Mouse (Mus musculus) kidney, adult 2 months (tissue): ENCODE data around the gene Scml4.

Experiments used
- CTCF ChIP-seq: fragments of 200-500 bp; conservative IDR thresholded peaks from 2 replicates; pipeline ENCODE4 v1.5.1; 2011; ENCODE audit warnings: low read depth, mild to moderate bottlenecking, control low read depth, low read length, moderate library complexity, mixed read lengths; ENCODE audit not compliant: insufficient read depth, insufficient read length
- POLR2A ChIP-seq: fragments of 200-500 bp; IDR thresholded peaks from one replicate; pipeline ENCODE4 v1.6.1; 2011; ENCODE audit warnings: low read depth, low read length, control low read depth

DNA sequence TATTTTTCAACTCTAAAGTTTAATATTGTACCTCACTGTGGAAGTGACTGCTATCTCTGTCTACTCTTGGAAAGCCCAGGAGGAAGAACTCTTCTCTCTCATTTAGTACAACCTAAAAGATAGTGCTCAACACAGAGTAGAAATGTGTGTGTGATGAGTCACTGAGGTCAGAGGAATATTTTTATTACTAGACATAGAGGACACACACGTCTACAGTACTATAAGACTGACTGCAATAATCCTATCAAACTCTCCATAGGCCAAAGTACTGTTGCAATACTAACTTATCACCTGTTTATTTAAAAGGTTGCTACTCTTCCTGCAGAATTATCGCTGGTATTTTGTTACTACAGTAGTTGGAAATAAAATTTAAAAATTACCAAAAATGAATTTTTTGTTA, 30.2 kb upstream of the Scml4 start:
- no peak for TF ChIP-seq POLR2A
- no peak for TF ChIP-seq CTCF
